Mouse (Mus musculus): ENCODE data around the gene Fmo5.

GRCm38 (mm10) chr3:97681321-97682158 is 52.9 kb downstream of the Fmo5 start:
- TF ChIP-seq CTCF (IDR thresholded peaks at IDR 0.05; ENCODE audit: control insufficient read depth, insufficient read depth, insufficient read length) (no peak), USF1 (IDR thresholded peaks at IDR 0.05; ENCODE audit: low read depth) (no peak), MAX (IDR thresholded peaks at IDR 0.05) (no peak)
